Mouse (Mus musculus): ENCODE results near the gene Prkcb. TPM values are rescaled to one million over a fixed set of nuclear protein-coding genes. Genes with fewer than 3 reads are reported as not detected.

Gene Prkcb
- total RNA-seq, 2 experiments from 2014 or later = 2.3 to 3.6 TPM

- no peak for DNase-seq
- intact Hi-C loops (cut with DNase I) = no loop called here
Measured at GRCm38 (mm10) chr7:122356941-122357340, 68.4 kb downstream of the Prkcb start.

- intact Hi-C loops (cut with DNase I) = no loop called here
- peak in 1 of 2 experiments; percentile 18 for DNase-seq
Measured at GRCm38 (mm10) chr7:122357847-122358246, 69.3 kb downstream of the Prkcb start.

DNA sequence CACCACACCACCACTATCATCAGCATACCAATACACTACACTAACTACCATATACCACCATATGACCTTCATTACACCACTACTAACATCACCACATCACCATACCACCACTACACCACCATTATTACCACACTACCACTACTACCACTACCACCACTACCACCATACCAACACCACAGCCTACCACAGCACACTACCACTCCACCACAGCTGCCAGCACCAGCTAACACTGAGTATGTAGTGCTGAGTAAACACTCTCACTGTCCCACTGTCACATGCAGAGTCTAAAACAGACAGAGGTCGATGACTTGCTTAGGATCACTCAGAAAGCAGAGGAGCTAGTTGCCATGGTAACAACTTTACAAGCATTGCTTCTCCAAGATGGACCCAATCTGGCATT is 78.1 kb downstream of the Prkcb start:
- intact Hi-C loops (cut with DNase I) = no loop called here
- DNase-seq = no peak

DNA sequence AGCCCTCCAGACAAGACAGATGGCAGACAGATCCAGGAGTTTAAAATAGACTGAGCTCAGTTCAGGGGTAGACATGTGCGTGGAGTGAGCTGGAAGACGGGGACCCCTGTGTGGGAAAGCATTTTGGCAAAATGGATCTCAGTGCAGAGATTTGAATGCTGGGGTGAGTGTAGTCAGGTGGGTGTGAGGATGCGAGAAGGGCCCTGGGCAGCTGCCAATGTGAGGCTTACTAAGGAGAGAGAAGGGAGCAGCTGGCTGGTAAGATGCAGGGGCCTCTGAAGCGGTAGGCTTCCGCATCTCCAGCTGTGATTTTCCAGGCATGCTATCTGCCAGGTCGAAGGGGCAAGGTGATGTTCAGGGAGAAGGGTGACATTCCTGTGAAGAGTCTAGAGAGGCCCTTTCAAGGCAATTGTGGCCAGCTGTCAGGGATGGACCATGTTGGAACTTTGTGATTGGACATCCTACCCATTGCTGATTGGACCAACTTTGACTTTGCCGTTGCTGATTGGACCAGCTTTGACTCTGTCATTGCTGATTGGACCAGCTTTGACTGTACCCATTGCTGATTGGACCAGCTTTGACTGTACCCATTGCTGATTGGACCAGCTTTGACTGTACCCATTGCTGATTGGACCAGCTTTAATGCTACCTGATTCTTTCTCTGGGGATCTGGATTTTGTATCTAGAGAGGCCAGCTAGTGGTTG is 78.9 kb downstream of the Prkcb start:
- intact Hi-C loops (cut with DNase I) = no loop called here
- DNase-seq = no peak

- intact Hi-C loops (cut with DNase I) = no loop called here
- DNase-seq = no peak
Measured at GRCm38 (mm10) chr7:122370488-122370887, 81.9 kb downstream of the Prkcb start.

DNA sequence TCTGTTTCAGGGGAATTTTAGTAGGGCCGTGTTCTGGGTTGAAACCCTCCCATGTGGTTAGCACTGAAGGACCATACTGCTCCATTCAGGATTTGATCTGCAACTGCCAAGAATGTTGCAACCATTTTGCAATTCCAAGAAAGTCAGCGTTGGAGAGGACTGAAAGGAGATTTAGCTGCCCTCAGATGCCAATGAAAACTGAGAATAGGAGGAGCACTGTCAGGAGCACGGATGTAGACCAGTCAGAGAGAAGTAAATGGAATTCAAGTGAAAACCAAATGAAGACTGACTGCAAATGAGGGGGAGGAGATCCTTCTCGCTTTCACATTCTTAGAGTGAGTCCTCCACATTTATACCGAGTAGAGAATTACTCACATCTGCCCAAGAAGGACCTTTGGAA is 83.4 kb downstream of the Prkcb start:
- no peak for DNase-seq
- intact Hi-C loops (cut with DNase I) = no loop called here

- DNase-seq = no peak
- intact Hi-C loops (cut with DNase I) = no loop called here
Measured at GRCm38 (mm10) chr7:122372349-122372748, 83.8 kb downstream of the Prkcb start.

- intact Hi-C loops (cut with DNase I) = no loop called here
Measured at GRCm38 (mm10) chr7:122376845-122377244, 88.3 kb downstream of the Prkcb start.

GRCm38 (mm10) chr7:122377967-122378366 is 89.4 kb downstream of the Prkcb start:
- intact Hi-C loops (cut with DNase I) = no loop called here

More at GRCm38 (mm10) chr7:122376845-122377244, 88.3 kb downstream of the Prkcb start:
- no peak for DNase-seq

GRCm38 (mm10) chr7:122378473-122378872 is 89.9 kb downstream of the Prkcb start:
- DNase-seq = no peak

More at GRCm38 (mm10) chr7:122377967-122378366, 89.4 kb downstream of the Prkcb start:
- no peak for DNase-seq

GRCm38 (mm10) chr7:122379292-122379691 is 90.7 kb downstream of the Prkcb start:
- intact Hi-C loops (cut with DNase I) = no loop called here
- no peak for DNase-seq

More at GRCm38 (mm10) chr7:122378473-122378872, 89.9 kb downstream of the Prkcb start:
- intact Hi-C loops (cut with DNase I) = no loop called here

GRCm38 (mm10) chr7:122380336-122381130 is 92.0 kb downstream of the Prkcb start:
- DNase-seq = no peak
- intact Hi-C loops (cut with DNase I) = no loop called here

- DNase-seq = no peak
- intact Hi-C loops (cut with DNase I) = no loop called here
Measured at GRCm38 (mm10) chr7:122381560-122381959, 93.0 kb downstream of the Prkcb start.

GRCm38 (mm10) chr7:122383260-122383659 is 94.7 kb downstream of the Prkcb start:
- DNase-seq = no peak
- intact Hi-C loops (cut with DNase I) = no loop called here

- DNase-seq = no peak
- intact Hi-C loops (cut with DNase I) = no loop called here
Measured at GRCm38 (mm10) chr7:122384891-122385290, 96.3 kb downstream of the Prkcb start.

DNA sequence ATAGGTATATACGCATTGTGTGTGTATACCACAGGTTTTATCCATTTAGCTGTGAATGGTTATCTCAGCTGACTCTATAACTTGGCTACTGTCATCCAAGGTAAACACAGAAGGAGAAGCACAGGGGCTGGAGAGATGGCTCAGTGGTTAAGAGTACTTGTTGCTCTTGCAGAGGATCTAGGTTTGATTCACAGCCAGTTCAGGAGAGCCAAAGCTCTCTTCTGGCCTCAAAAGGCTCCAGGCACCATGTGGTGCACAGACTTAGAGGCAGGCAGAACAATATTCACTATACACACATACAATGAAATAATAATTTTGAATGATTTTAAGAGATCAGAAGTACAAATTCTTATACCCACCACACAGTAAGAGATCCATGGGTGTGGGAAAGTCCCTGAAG is 98.0 kb downstream of the Prkcb start:
- intact Hi-C loops (cut with DNase I) = no loop called here
- no peak for DNase-seq

DNA sequence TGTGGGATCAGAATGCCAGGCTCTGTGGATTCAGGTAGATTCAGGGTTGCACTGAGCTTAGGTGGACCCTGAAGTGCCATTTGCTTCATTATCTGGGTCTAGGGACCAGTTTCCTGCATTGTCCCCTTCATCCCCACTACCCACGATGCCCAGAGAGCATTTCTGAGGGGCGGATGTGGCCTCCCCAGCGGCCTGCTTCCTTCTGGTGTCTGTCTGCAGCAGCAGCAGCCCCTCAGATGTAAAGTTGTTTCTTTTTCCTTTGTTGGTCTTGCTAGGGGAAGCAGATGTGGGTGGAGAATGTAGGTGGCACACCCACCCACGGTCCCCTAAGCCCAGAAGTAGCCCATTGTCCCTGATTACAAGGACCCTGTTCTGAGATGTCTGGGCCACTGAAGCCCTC is 99.3 kb downstream of the Prkcb start:
- DNase-seq = no peak
- intact Hi-C loops (cut with DNase I) = no loop called here

- intact Hi-C loops (cut with DNase I) = no loop called here
- no peak for DNase-seq
Measured at GRCm38 (mm10) chr7:122388858-122389257, 100.3 kb downstream of the Prkcb start.

DNA sequence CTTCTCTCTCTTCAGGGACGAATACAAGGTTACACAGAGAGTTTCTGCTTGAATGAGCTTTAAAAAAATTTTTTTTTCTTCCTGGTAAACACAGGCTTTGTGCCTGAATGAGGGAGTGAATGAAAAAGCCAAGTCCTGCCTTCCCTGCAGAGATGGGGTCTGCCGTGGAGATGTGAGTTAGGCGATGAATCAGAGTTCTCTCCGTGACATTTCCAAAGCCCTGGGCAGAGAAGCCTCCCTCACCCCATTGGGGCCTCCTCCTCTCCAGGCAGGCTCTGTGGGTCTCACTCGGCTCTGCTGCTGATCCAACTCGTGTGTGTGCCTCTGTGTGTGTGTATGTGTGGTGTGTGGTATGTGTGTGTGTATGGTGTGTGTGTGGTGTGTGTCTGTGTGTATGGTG is 101.1 kb downstream of the Prkcb start:
- intact Hi-C loops (cut with DNase I) = no loop called here
- DNase-seq = no peak

DNA sequence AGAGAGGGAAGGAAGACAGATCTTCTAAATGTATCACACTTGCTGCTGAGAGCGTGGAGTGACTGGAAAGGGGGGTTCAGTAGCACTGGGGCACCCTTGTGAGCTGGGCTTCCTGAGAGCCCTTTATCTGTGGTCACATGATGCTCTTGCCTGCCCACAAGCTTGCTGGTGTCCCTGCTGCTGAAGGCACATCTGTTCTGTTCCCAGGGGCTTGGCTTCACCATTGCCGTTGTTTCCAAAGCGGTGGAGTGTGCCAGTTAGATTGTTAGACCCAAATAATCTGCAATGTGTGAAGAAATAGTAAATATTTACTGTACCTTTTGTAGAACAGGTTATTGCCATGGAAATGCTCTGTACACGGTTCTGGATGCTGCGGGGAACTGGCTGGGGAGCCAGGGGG is 101.6 kb downstream of the Prkcb start:
- intact Hi-C loops (cut with DNase I) = no loop called here
- DNase-seq = no peak

DNA sequence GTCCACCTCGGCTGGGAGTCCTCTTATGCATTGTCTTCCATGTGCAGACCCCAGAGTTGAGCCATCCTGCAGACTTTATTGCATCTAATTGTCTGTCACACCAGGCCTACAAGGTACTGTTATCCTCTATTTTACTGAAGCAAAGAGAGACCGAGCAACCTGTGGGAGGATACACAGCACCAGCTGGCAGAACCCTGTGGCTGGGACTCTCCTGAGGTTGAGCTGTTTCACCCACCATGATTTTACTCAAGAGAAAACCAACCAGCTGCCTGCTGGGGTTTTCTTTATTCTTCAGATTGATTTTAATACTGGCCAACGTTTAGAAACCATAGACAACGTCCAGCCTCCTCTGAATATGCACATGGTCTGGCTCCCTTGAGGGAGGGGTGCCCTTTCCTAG is 102.1 kb downstream of the Prkcb start:
- DNase-seq = no peak
- intact Hi-C loops (cut with DNase I) = no loop called here

- no peak for DNase-seq
- intact Hi-C loops (cut with DNase I) = no loop called here
Measured at GRCm38 (mm10) chr7:122391382-122391781, 102.8 kb downstream of the Prkcb start.
